Mouse (Mus musculus) retina, postnatal 1 day (tissue): ENCODE results near the gene Cfap52.

ENCODE experiments used
- DNase-seq: peaks from one replicate; pipeline ENCODE4 v3.0.0-alpha.2; 2012

The Cfap52 gene

GRCm38 (mm10) chr11:67925000-67925399 is 40.5 kb downstream of the Cfap52 start:
- no peak for DNase-seq

GRCm38 (mm10) chr11:67923720-67924119 is 41.7 kb downstream of the Cfap52 start:
- no peak for DNase-seq

- DNase-seq = peak; percentile 86
Observed at GRCm38 (mm10) chr11:67922755-67923125, 42.7 kb downstream of the Cfap52 start.

- peak; percentile 78 for DNase-seq
Observed at GRCm38 (mm10) chr11:67921827-67922754, 43.4 kb downstream of the Cfap52 start, which contains the start of gene Usp43. Gene Usp43, minus strand, starts transcription at chr11:67922153.

- peak; percentile 58 for DNase-seq
Observed at GRCm38 (mm10) chr11:67921091-67921826, 44.2 kb downstream of the Cfap52 start.

- DNase-seq = no peak
Observed at GRCm38 (mm10) chr11:67920226-67920960, 45.1 kb downstream of the Cfap52 start.

- DNase-seq = no peak
Observed at GRCm38 (mm10) chr11:67919593-67919992, 45.9 kb downstream of the Cfap52 start.

GRCm38 (mm10) chr11:67917126-67917525 is 48.3 kb downstream of the Cfap52 start:
- DNase-seq = no peak

- DNase-seq = no peak
Observed at GRCm38 (mm10) chr11:67911074-67911473, 54.4 kb downstream of the Cfap52 start.

- DNase-seq = no peak
Observed at GRCm38 (mm10) chr11:67903756-67904155, 61.7 kb downstream of the Cfap52 start.

- DNase-seq = peak; percentile 70
Observed at GRCm38 (mm10) chr11:67897064-67897560, 68.3 kb downstream of the Cfap52 start.

- peak; percentile 20 for DNase-seq
Observed at GRCm38 (mm10) chr11:67895641-67896040, 69.8 kb downstream of the Cfap52 start.

- no peak for DNase-seq
Observed at GRCm38 (mm10) chr11:67888521-67888920, 76.9 kb downstream of the Cfap52 start.

GRCm38 (mm10) chr11:67885921-67886320 is 79.5 kb downstream of the Cfap52 start:
- peak; percentile 43 for DNase-seq
